Mouse (Mus musculus): Measurements from ENCODE around the gene Tuba3a. TPM values are rescaled to one million over a fixed set of nuclear protein-coding genes. Genes with fewer than 3 reads are reported as not detected.
A peak's percentile ranks its signal among the peaks of the same experiment; 100 is the strongest.
"Not testable (repeated sequence)": the region's sequence is repeated elsewhere in the genome, so short reads cannot be mapped to it uniquely, and the experiment has no call there.

The Tuba3a gene
- total RNA-seq, 1 experiment from 2014 or later = not detected

- ATAC-seq (replicated peaks; ENCODE audit: low read depth, poor library complexity, severe bottlenecking) = peak; percentile 96
Measured at GRCm38 (mm10) chr6:125271455-125272227, 14.2 kb downstream of the Tuba3a start.

GRCm38 (mm10) chr6:125268799-125269198, 17.0 kb downstream of the Tuba3a start:
- no peak for ATAC-seq (replicated peaks; ENCODE audit: low read depth, poor library complexity, severe bottlenecking)

- no peak for ATAC-seq (replicated peaks; ENCODE audit: low read depth, poor library complexity, severe bottlenecking)
Measured at GRCm38 (mm10) chr6:125267469-125267868, 18.4 kb downstream of the Tuba3a start.

DNA sequence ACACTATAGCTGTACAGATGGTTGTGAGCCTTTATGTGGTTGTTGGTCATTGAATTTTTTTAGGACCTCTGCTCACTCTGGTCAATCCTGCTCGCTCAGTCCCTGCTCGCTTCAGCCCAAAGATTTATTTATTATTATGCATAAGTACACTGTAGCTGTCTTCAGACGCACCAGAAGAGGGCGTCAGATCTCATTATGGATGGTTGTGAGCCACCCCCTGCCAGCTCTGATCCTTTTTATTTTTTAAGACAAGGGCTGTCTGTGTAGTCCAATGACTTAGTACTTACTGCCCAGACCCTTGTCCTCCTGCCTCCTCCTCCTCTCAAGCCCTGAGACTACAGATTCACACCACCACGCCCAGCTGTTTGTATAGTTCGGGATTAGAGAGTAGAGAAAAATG, 19.2 kb downstream of the Tuba3a start:
- not testable (repeated sequence) for ATAC-seq (replicated peaks; ENCODE audit: low read depth, poor library complexity, severe bottlenecking)

DNA sequence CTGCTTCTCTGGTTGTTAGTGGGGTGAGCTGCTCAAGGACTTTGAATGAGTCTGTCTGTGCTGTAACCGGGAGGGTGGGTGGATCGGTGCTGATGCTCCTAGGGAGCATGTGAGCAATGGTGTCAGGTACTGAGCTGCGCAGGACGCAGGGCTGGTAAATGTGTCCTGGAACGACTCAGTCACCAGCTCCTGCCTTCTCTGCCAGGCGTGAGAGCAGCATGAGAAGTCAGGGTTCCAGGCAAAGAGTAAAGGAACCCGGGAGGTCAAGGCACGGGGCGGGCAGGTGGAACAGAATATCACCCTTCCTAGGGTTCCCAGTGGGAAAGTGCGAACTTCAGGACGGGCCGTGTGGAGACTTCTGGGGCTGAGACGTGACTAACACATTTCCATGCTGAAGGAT, 19.8 kb downstream of the Tuba3a start:
- no peak for ATAC-seq (replicated peaks; ENCODE audit: low read depth, poor library complexity, severe bottlenecking)

GRCm38 (mm10) chr6:125265239-125265638, 20.6 kb downstream of the Tuba3a start:
- peak; percentile 58; the same call in 1 of the 2 replicates for ATAC-seq (replicated peaks; ENCODE audit: low read depth, poor library complexity, severe bottlenecking)

DNA sequence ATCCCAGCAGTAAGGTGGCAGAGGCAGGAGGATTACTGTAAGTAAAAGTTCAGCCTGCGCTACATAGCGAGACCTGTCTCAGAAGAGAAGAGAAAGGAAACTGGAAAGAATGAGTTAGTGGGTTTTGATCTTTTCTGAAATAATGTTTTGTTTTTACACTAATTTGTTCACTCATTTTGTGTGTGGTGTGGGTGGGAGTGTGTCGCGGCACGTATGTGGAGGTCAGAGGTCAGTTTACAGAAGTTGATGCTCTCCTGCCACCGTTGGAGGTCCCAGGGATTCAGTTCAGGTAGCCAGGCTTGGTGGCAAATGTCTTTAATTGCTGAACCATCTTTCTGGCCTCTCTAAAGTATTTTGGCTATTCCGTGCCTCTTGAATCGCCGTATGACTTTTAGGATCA, 21.6 kb downstream of the Tuba3a start:
- no peak for ATAC-seq (replicated peaks; ENCODE audit: low read depth, poor library complexity, severe bottlenecking)

DNA sequence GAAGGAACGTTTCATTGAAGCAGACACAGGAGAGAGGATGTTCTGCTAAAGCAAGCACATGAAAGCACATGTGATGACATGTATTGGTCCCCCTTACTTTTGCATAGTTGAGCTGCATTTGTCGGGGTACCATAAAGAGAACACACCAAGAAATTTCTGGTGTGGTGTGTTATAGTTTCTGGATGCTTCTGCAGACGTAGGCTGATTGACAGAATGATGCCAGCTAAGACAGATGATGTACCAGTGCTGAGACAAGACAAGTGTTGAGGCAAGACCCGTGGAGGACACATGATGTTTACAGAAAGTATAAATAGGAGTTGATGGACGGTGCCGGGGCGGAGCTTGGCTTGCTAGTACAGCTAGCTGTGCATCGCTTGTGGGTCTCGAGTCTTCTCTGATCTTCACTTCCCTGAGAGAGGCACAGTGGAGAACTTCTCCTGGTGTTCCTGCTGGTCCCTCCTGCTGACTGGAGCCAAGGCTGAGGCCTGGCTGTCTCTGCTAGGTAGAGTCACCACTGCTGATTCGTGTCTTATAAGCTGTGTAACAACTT, 25.8 kb downstream of the Tuba3a start:
- ATAC-seq (replicated peaks; ENCODE audit: low read depth, poor library complexity, severe bottlenecking) = no peak

DNA sequence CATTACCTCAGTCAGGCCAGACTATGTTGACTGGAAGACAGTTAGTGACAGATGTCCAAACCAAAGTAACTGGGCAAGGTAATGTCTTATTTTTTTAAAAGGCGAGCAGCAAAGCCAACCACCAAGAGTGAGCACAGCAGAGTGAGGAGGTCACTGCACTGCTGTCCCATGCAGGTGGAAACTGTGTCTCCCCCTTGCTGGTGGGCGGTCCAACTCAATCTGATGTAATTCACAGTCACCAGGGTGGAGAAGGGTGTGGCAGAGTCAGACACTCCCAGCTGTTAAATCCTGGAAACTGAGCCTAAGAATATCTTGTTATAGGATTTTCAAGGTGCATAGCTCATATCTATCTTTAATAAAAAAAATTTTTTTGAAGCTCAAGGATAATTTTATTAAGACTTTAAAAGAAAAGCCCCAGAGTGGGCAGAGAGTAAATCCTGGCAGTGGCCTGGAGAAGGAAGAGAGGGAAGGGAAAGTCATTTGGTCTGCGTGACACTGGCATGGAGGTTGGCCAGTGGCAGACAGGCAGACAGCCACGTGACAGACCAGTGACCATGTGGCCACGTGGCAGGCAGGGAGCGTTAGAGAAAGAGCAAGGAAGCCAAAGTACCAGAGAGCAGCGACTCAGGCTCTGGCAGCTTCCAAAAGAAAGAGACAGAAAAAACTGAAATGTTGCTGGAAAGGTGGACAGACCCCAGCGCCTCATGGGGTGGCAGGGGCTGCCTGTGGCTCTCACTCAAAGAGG, 29.4 kb downstream of the Tuba3a start:
- ATAC-seq (replicated peaks; ENCODE audit: low read depth, poor library complexity, severe bottlenecking) = no peak

GRCm38 (mm10) chr6:125255516-125256044, 30.3 kb downstream of the Tuba3a start:
- ATAC-seq (replicated peaks; ENCODE audit: low read depth, poor library complexity, severe bottlenecking) = no peak

DNA sequence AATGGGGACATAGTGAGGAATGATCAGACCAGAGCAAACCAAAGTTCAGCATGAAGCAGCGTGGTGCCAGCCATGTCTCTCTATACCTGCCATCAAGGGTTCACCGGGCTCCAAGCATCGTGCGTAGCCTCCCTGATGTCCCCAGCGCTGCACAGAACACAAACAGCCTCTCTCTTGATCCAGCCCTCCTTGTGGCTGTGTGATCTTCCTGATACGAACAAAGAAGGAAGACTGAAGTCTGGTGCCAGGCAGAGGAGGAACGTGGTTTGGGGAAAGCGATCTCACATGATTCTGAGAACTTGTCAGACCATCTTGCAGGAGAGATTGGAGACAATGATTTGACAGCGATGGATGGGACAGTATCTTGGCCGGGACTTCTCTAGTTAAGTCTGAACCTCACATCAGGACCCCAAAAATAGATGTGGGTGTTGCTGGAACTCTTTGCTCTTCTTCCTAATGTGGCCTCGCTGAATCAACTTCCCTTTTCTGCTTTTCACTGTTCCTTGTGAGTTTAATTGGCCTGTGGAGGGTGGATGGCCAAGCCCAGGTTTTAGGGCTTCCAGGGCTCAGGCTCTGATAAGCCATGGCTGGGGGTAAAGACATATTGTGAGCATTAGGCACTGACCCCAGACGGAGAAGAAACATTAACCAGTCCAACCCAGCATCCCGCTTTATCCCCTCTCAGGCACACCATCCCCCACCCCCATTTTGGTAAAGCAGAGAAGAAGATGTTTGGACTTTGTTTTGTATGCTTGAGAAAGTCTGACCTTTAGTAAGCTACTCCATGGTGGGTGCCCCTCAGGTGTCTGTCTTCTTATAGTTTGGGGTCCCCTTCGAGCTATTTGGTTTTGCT, 31.8 kb downstream of the Tuba3a start:
- ATAC-seq (replicated peaks; ENCODE audit: low read depth, poor library complexity, severe bottlenecking) = peak; percentile 84

GRCm38 (mm10) chr6:125252711-125253110, 33.1 kb downstream of the Tuba3a start:
- ATAC-seq (replicated peaks; ENCODE audit: low read depth, poor library complexity, severe bottlenecking) = no peak

GRCm38 (mm10) chr6:125252285-125252684, 33.6 kb downstream of the Tuba3a start:
- peak; percentile 26; the same call in 1 of the 2 replicates for ATAC-seq (replicated peaks; ENCODE audit: low read depth, poor library complexity, severe bottlenecking)

DNA sequence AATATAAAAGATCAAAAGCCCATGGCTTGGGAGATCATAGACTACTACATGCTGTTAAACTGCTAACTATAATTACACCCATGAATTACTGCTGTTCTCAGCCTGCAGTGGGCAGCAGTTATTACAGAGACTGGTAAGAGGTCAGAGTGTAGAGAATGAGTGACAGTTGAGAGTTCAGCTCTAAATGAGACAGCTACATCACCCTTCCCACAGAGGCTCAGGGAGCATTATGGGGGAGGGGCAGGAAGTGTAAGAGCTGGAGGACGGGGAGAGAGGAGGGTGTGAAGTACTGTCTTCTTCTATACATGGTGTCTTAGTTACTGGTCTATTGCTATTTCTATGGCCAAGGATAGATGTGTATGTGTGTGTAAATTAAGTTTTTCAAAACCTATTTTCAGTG, 41.3 kb downstream of the Tuba3a start:
- 0 out of 2 replicates have a peak, but pooled peaks have one; percentile 9 for ATAC-seq (replicated peaks; ENCODE audit: low read depth, poor library complexity, severe bottlenecking)

GRCm38 (mm10) chr6:125241566-125241965, 44.3 kb downstream of the Tuba3a start:
- no peak for ATAC-seq (replicated peaks; ENCODE audit: low read depth, poor library complexity, severe bottlenecking)

DNA sequence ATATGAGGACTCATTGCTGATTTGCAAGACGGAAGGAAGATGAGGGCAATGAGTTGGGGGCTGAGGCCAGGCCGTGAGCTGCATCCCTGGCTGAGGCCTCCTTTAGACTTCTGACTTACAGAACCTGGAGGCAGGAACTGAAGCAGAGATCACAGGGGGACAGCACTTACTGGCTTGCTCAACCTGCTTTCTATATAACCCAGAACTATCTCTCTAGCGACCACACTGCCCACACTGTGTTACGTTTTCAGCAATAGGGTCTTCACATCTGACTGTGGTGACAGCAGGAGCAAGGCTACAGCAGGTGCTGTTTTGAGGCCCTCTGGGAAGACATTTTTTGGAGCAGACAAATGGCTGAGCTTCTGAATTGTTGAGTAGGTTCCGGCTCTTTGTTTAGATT, 45.2 kb downstream of the Tuba3a start:
- ATAC-seq (replicated peaks; ENCODE audit: low read depth, poor library complexity, severe bottlenecking) = no peak

DNA sequence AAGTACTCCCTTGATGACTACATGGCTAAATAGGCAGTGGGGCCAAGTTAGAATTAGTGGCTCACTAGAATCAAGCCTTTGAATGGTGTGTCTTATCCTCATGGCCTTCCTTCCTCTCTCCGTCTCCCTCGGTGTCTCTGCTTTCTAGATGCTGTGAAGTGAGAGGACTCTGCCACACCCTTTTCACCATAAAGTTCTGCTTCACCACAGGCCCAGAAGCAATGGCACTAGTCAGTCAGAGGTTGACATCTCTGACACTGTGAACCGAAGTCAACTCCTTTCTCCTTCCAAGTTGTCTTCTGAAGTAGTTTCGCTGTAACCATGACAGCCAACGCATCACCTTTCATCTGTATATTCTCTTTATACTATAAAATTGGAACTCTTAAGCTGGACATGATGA, 46.3 kb downstream of the Tuba3a start:
- no peak for ATAC-seq (replicated peaks; ENCODE audit: low read depth, poor library complexity, severe bottlenecking)

DNA sequence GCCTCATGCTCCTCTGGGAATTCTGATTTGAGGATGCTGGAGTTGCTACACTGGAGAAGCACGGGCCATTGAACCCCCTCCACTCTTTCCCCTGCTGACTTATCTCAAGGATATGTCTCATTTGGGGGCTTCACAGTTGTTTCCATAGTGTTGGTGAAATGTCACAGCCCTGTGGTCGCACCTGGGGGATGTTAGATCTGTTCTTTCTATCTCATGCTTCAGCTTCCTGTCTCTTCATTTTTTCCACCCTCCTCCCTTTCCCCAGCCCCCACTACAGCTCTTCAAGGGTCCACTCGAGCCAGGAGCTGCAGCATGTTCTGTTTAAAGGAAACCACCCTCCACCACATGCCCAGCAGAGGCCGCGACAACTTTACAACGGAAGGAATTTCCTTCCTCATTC, 47.4 kb downstream of the Tuba3a start:
- peak; percentile 22 for ATAC-seq (replicated peaks; ENCODE audit: low read depth, poor library complexity, severe bottlenecking)

DNA sequence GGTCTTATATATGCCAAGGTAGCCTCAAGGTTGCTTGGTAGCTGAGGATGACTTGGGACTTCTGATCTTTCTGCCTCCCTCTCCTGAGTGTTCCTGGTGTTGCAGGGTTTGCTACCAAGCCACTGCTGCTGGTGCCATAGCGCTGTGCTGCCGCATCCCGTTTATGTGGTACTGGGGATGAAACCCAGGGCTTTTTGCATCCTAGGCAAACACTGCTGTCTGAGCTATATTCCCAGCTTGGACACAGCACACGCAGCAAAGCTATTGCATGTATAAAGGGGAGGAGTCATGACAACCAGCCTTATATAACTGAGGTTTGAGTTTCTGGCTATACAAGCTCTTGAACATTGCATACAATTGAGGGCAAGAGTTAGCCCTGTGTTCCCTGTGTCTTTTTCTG, 48.4 kb downstream of the Tuba3a start:
- peak; percentile 30 for ATAC-seq (replicated peaks; ENCODE audit: low read depth, poor library complexity, severe bottlenecking)

DNA sequence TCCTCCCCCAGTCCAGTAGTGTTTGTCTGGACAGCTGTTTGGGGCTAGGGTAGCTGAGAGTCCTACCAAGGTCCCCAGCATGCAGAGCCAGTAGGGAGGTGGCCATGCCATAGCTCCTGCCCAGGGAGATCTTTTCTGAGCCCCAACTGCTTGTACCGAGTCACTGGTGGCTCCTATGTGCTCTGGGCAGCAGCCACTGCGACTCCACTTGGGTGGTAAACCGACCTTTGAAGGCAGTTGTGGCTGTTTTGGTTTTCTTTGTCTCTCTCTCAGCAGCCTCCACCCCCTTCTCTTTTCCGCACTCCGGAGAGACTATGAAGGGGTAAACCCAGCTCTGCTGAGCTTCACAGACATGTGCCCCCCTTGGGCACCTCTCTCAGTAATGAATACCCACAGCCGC, 49.1 kb downstream of the Tuba3a start, which contains the start of gene Cd27:
TSS of gene Cd27 (minus strand) at position 229 of the 400 bp plus-strand sequence.
- ATAC-seq (replicated peaks; ENCODE audit: low read depth, poor library complexity, severe bottlenecking) = peak; percentile 23

Measured in common myeloid progenitor, adult 5-6 weeks (primary cell).